Mouse (Mus musculus): ENCODE data around the gene Cym.

DNA sequence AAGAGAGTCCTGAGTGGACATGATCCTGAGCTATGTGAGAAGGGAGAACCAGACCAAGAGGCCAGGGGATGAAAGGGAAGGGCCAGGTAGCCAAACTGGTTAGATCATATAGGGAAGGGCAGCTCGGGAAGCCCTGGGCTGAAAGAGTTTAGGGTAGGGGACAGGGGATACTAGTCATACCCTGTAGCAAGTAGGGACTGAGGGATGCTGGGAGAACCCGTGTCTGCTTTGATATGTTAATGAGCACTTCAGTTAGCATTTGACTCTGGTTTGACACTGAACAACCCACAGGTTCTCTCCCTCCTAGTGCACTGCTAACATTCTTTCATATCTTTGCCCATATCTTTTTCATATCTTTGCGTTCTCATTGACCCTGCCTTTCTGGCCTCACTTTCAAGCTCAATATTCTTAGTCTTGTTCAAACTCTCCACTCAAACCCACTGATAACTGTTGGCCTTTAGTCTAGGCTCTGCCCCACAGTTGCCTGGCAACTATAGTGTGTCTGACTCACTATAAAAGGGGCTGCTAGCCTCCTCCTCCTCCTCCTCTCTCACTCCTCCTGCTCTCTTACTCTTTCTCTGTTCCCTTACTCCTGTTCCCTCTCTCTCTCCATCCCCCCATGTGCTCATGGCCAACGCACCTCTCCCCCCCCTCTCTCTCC lies 14.9 kb downstream of the Cym start:
- TF ChIP-seq GATA1 (IDR thresholded peaks at IDR 0.05; ENCODE audit: borderline replicate concordance, low read length), result no peak
- no peak for TF ChIP-seq FLI1 (IDR thresholded peaks at IDR 0.05; ENCODE audit: low read length)

Measured in megakaryocyte, embryonic 14.5 days (primary cell).